Mouse (Mus musculus) CH12F3 (cell line): ENCODE data around the gene Bad.
"Not testable (repeated sequence)": the region's sequence is repeated elsewhere in the genome, so short reads cannot be mapped to it uniquely, and the experiment has no call there.

Experiments used
- in situ Hi-C: fragments of 300-500 bp; cut with MboI; formaldehyde crosslinking; loops from 2 replicates; pipeline ENCODE4 v1.14.3; 2020; ENCODE audit warnings: low sequenced_read_pairs

Gene Bad

GRCm38 (mm10) chr19:6941372-6942248 lies at the start of gene Bad:
TSS of gene Bad (plus strand) at chr19:6941861.
- in situ Hi-C loops, result no loop called here

- in situ Hi-C loops, result no loop called here
Observed at GRCm38 (mm10) chr19:6892512-6892911, 49.1 kb upstream of the Bad start.

GRCm38 (mm10) chr19:6893731-6894451 lies 47.8 kb upstream of the Bad start:
- in situ Hi-C loops, result no loop called here

DNA sequence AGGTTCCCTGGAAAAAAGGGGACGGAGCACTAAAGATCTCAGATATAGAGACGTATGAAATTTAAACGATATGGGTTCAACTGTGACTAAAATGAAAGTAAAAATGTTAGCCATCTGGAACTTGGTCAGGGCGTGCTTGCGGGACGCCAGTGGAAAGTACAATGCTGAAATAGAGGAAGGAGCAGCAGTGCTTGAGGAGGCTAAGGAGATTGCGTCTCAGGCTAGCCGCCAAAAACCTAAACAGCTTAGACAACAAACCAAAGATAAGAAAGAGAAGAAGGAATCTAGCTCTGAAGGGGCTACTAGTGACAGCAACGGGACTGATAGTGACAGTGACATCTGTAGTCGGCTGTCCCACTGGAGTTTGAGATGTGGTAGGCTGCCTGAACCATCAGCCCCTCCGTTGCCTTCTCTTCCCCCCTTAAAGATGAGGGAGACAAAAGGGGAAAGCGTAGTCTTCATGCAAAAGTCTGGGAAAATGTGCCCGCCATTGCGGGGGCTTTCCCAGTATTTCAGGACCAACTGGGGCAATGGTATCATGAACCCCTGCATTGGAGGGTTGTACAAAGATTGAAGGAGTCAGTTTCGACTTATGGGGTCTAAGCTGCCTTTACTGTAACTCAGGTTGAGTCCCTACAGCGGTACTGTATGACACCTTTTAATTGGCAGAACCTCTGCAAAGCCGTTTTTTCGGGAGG lies 45.9 kb upstream of the Bad start:
- in situ Hi-C loops, result not testable (repeated sequence)

GRCm38 (mm10) chr19:6899641-6900040 lies 42.0 kb upstream of the Bad start:
- in situ Hi-C loops, result no loop called here

- in situ Hi-C loops, result no loop called here
Observed at GRCm38 (mm10) chr19:6903031-6903430, 38.6 kb upstream of the Bad start.

GRCm38 (mm10) chr19:6904846-6905245 lies 36.8 kb upstream of the Bad start:
- in situ Hi-C loops, result no loop called here

- in situ Hi-C loops, result no loop called here
Observed at GRCm38 (mm10) chr19:6905498-6906159, 36.0 kb upstream of the Bad start.

GRCm38 (mm10) chr19:6906199-6906598 lies 35.5 kb upstream of the Bad start:
- in situ Hi-C loops, result no loop called here

- in situ Hi-C loops, result no loop called here
Observed at GRCm38 (mm10) chr19:6907094-6907493, 34.6 kb upstream of the Bad start.

DNA sequence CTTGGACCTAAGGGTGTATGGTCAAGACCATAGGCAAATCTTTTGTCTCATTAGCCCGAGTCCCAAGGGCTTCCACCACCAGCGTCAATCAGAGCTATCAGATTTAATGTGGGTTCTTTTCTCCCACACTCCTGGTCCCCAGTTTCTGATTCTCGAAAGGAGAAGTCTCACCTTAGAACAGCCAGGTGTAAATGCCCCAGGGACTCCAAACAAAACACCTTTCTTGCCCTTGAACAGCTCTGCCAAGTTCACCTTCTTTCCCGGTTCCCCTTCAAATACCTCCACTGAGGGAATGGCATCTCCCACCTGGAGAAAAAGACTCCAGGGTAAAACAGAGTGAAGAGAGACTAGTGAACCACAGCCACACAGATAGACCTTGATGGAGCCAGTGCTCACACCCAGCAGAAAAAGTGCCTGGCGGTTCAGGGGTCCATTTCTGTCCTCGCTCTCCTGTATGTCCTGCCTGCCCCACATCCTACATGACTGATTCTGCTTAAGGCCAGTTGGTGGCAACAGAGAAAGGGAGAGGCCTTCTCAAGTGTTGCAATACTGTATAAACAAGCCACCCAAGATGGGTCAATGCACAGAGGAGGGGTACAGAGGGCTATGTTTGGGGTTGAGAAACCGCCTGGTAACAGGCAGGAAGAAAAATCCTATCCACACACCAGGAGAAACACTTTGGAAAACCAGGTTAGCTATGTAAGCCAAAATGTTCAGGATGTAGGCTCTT lies 33.7 kb upstream of the Bad start:
- in situ Hi-C loops, result no loop called here

- in situ Hi-C loops, result no loop called here
Observed at GRCm38 (mm10) chr19:6909021-6909420, 32.6 kb upstream of the Bad start.

GRCm38 (mm10) chr19:6909507-6910289 lies 32.0 kb upstream of the Bad start, which contains the start of the genes Trmt112 and Prdx5:
TSS of gene Trmt112 (plus strand) at chr19:6909698.
TSS of gene Prdx5 (minus strand) at chr19:6910106.
- in situ Hi-C loops, result no loop called here

- in situ Hi-C loops, result not testable (repeated sequence)
Observed at GRCm38 (mm10) chr19:6910306-6910705, 31.4 kb upstream of the Bad start.

DNA sequence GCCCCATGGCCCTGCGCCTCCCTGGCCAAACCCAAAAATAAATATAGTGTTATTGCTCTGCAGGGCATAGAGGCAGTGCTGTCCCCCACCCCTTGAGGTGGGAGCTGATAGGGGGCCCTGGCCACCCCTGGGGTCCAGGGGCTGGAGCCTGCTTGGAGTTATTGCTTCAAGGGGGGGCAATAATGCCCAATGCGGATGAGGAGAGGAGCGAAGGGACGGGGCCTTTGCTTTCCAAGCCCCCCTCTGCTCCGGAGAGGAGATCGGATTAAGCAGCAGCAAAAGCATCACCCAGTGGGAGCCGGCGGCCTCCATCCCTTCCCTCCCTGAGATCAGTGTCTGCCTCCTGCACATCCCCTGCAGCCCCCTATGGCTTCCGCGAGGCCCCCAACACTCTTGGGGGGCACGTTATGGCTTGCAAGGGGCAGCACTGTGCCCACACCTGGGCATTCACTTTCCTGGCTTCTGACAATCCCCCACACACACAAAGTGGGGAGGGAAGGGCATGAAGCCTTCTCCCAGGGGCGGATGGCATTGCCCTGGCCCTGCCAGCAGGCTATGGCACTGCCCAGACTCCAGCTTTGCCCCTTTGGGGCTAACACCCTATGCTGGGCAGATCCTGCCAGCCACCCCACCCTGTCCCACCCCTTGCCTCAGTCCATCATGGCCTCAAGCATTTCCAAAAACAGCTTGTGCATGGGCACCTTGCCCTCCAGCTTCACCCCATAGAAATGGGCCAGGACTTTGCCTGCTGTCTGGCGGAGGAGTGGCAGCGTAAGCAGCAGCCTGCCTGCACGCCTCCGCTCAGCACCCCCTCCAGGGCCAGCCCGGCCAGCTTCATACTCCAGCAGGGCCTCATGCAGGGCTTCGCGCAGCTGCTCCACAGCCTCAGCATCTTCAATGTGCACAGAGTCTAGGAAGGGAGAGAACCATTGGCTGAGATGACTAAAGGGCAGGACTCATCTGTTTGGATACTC lies 30.3 kb upstream of the Bad start:
- in situ Hi-C loops, result no loop called here

GRCm38 (mm10) chr19:6912205-6912970 lies 29.3 kb upstream of the Bad start:
- in situ Hi-C loops, result no loop called here

DNA sequence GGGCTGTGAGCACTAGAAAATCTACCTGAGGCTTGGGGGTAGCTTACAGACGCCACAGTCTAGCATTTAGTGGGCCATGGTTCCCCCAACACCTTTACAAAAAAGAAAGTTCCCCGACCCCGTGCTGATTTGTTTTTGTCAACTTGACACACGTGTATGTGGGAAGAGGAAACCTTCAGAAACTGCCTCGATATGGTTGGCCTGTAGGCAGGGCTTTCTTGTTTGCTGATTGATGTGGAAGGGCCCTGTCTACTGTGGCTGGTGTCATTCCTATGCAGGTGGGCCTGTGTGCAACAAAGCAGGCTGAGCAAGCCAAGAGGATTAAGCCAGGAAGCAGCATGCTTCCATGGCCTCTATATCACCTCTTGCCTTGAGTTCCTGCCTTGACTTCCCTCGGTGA lies 28.6 kb upstream of the Bad start:
- in situ Hi-C loops, result no loop called here

DNA sequence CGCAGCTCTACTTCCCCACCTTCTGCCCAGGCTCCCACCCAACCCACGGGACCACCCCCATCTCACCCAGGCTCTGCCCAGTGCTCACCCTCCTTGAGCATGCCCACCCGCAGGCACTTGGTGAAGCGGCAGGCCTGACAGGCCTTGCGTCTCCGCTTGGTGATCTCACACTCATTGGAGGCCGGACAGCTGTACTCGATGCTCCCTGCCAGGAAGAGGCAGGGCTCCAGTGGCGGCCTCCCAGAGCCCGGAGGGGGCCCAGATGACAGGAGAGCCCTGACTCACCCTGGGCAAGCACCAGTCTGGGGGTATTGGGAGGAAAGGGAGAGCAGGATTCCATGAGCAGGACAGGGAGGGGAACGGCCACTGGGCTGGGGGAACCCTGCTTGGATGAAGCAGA lies 27.7 kb upstream of the Bad start:
- in situ Hi-C loops, result no loop called here
